Mouse (Mus musculus) urinary bladder, postnatal 36 days (tissue): Measurements from ENCODE around the gene Cnnm4.

Experiments
- DNase-seq, 2 experiments: peaks; one replicate each; pipeline ENCODE4 v3.0.0; 2022; ENCODE audit warnings: low spot score in 2 of 2, mixed read lengths in 1 of 2

Gene Cnnm4

DNA sequence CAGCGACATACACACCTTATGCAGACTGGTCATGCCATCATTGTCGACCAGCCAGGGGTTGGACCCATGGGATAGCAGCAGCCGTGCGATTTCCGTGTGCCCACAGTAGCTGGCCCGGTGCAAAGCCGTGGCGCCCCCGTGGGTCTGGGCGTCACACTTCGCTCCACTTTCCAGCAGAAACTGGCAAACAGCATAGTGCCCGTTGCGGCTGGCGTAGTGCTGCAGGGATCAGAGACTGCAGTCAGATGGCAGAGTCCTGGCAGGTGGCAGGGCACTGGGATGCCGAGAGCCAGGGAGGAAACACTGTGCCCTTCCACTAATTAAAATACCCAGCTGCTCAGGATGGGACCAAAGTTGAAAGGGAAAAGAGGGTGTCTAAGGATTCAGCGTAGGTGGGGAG lies 70.4 kb downstream of the Cnnm4 start:
- no peak for DNase-seq

DNA sequence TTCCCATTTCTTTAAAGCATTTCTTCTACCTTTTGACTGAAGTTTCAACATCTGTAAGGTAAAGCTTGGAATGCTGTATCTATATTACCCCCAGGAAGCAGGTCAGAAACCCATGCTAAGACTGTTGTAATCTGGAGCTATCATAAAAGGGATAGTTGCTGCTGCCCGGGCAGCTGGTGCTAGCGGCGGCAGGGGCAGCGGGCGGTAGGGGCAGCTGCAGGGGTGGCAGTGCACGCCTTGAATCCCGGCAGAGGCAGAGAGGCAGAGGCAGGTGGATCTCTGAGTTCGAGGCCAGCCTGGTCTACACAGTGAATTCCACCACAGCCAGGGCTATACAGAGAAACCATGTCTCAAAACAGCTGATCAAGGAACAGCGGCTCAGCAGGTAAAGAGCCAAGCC lies 71.5 kb downstream of the Cnnm4 start:
- no peak for DNase-seq

GRCm38 (mm10) chr1:36545382-36545781 lies 74.0 kb downstream of the Cnnm4 start:
- DNase-seq: no peak

- no peak for DNase-seq
Measured at GRCm38 (mm10) chr1:36545845-36546600, 74.6 kb downstream of the Cnnm4 start.

- peak; percentile 95 to 98 for DNase-seq
Measured at GRCm38 (mm10) chr1:36546888-36547471, 75.6 kb downstream of the Cnnm4 start, which contains the start of gene Ankrd39. Gene Ankrd39, minus strand, starts transcription at chr1:36547445.

- DNase-seq: peak in 1 of 2 experiments; percentile 52
Measured at GRCm38 (mm10) chr1:36547981-36548598, 76.7 kb downstream of the Cnnm4 start.

GRCm38 (mm10) chr1:36548771-36549170 lies 77.4 kb downstream of the Cnnm4 start:
- no peak for DNase-seq

- DNase-seq: no peak
Measured at GRCm38 (mm10) chr1:36549491-36549890, 78.1 kb downstream of the Cnnm4 start.

DNA sequence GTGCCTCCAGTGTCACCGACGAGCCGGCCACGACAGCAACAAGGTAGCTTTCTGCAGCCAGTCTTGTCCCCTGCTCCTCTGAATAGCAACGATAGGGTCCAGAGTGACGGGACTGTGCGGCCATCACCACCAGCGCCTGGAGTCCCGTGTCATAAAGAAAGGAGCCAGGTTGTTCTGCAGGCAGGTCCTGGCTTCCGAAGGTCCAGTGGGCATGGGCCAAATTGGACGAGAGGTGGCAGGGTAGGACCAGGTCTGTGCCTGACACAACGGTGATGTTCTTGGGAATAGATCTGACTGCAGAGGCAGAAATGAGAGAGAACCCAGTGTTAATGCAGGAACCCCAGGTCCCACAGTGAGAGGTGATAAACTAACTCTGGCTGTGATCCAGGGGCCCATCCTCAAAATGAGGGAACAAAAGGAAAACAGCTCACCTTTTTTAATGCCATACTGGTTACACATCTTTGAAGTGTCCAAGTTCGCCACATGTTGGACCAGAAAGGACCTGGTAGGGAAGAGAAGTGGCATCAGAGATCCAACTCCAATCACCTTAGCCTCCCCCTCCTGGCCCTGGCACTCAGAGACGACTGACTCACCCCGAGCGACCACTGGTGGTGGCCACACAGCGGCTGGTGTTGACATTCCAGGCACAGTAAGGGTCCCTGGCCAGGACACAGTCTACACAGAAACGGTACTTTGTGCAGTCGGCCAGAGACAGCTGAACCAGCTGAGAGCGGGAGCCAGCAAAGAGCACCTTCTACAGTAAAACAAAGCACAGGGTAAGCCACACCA lies 78.8 kb downstream of the Cnnm4 start:
- no peak for DNase-seq

DNA sequence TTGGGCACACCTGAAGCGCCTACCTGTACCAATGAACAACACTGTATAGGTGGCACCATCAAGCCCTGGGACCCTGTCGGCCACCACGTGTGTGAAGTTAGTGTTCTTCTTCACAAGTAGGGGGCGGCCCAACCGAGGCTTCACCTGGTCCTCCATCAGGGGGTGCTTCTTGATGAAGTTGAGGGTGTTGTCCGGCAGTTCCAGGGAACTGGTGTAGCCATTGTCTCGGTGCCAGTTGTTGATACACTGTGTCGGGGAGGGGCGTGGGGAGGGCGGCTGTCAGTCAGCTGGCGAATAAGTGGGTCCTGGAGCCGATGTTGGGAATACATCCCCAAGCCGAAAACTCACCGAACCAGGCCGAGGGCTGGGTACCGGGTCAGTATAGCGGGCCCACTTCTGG lies 80.5 kb downstream of the Cnnm4 start:
- DNase-seq: no peak

- no peak for DNase-seq
Measured at GRCm38 (mm10) chr1:36552506-36552905, 81.1 kb downstream of the Cnnm4 start.

DNA sequence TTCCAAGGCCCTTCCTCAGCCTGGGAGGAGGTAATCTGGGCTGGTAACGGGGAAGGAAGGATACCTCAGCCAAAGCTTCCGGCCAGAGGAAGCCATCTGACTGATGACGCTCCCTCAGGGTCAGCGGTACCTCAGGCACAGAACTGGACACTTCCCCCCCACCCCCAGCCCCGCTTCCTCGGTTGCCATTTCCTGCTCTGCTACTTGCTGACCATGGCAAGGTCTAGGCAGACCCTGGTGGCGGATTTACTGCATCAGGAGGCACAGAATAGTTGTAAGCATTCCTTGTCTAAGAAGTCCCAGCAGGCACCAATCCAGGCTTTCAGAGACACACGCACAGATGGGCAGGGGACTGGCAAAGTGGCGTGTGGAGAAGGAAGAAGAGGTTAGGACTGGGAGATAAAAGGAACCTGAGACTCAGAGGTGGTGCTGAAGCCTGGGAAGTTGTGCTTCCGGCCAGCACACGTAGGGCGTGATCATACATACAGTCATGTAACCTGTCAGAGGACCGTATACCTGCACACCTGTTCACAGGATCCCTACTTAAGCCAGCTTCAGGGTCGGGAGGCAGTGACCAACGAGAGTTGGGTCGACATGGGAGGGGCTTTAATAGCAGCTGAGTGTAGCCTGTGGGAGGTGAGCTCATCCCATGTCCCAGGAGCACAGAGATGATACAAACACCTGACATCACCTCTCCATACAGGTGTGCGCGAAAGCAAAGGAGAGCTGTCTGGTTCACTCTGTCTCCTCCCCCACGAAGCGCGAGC lies 83.4 kb downstream of the Cnnm4 start:
- no peak for DNase-seq

DNA sequence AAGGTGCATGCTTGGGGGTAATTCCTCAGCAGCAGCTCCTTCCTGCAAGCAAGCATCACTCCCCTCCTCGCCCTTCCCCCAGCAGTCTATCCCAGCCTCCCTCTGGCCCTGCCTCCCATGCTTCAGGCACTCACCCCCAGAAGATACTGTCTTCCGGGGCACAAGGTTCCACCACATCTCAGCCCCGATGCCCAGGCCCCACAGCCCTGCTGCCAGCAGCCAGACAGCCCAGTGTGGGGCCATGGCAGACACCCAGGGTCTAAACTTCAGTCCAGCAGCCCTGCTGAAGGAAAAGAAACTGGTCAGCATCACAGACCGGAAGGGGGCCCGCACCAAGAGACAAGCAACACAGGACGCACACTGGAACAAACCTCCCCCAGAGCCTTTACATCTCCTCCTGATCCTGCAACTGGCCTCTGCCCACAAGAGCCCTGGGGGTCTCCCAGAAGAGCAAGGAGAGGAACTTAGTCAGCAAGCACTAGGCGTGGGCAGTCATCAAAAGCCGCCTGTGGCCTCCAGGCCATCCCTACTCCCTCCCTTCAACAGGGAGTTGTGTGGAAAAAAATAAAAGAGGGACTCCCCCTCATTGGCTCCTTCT lies 84.5 kb downstream of the Cnnm4 start:
- DNase-seq: no peak

- DNase-seq: peak; percentile 86 to 88
Measured at GRCm38 (mm10) chr1:36556553-36557456, 85.4 kb downstream of the Cnnm4 start.

- peak; percentile 82 to 85 for DNase-seq
Measured at GRCm38 (mm10) chr1:36557457-36558011, 86.1 kb downstream of the Cnnm4 start.
